Mouse (Mus musculus): ENCODE results near the gene Rnf8.

The Rnf8 gene

DNA sequence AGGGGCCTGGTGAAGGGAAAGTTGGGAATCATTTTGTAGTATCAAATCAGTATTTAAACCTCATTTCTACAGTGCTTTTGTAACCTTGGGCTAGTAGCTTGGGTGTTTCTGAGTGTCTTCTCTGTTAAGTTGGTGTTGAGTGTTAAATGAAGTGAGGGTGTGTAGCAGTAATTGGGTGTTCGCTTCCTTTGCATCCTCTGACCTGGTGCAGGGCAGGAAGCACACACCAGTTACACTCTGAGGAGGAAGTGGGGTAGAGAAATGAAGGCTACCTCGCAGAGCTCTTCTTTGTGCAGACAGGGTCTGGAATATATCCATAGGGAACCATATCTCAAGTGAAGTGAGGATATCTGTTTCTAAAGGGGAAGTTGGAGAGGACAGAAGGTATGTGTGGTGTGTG, 66.3 kb downstream of the Rnf8 start:
- no peak for DNase-seq (ENCODE audit: low spot score)

DNA sequence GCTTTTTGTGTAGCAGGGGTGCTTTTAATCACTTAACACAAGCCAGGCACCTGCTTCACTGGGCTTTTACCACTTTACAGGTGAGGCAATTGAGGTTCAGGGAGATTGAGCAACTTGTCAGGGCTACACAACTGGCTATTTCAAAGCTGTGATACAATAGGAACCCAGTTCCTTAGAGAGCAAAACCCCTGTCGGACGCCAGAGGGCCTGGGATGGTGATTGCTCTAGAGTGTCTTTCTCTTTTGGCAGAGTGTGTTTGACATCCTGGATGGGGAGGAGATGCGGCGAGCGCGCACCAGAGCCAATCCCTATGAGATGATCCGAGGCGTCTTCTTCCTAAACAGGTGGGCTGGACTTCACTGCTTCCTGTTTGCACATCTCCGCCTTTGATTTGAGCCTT, 67.1 kb downstream of the Rnf8 start:
- no peak for DNase-seq (ENCODE audit: low spot score)

DNA sequence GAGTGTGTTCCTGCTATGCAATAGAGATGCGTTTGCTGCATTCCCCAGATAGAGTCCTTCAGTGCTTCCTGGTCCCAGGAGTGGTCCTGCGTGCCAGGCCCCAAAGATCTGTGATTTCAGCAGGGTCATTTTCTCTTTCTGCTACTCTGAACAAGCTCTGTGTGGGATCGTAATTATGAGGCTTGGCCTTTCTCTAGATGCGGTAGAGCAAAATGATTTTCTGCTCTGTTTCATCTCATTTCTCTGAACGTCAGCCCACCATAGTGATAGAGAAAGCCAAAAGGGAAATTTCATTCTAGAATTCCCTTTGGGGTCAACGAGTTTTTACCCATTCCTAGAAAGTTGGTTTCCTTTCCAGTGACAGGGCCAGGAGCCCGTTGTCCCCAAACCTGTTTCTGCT, 67.7 kb downstream of the Rnf8 start:
- no peak for DNase-seq (ENCODE audit: low spot score)

DNA sequence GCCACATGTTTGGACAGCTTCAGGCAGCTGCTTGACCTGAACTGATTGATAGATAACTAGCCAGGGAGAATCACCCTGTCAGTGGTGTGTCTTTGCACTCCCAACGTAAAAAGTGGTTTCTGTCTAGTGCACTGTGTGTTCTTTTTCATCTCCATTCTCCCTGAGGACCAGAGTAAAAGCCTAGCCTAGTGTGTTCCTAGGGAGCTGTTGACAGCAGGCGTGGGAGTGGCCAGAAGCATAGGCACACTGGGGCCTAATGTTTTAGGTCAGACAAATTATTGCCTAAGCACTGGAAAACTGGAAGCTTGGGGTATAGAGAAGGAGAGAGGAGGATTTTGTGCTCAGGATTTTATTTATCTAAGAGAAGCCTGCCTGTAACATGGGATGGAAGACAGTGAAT, 68.5 kb downstream of the Rnf8 start:
- DNase-seq (ENCODE audit: low spot score), result no peak

DNA sequence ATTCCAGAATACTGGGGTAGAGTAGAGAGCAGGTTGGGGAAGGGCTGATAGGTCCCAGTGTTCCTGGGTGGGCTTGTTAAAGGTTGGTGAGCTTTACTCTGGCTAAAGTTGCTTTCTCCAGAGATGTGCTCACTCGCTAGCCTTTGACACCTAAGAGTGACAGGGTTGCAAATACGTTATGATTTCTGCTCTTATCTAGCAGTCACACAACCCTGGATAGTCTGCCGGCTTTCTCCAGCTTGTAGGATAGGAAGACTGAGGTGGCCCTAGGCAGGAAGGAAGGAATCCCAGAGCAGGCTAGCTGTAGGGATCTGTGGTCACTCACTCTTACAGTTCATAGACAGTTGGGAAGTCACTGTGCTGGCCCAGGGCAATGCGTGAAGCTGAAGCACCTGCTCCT, 69.7 kb downstream of the Rnf8 start:
- no peak for DNase-seq (ENCODE audit: low spot score)

DNA sequence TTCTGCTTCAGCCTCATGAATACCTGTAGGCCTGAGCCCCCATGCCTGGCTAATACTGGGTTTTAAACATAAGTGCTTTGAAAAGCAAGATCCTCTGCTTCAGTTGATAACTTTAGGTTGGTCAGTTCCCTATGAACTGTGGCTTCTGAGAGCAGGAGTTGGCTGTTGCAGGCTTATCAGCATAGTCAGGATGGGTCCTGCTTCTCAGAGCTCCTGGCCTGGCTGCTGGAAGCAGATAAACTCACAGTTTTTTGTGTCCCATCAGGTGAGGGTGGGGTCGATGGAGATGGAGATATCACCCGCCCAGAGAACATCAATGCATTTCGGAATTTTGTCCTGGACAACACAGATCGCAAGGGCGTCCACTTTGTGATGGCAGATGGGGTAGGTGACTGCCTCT, 72.2 kb downstream of the Rnf8 start:
- DNase-seq (ENCODE audit: low spot score), result no peak

DNA sequence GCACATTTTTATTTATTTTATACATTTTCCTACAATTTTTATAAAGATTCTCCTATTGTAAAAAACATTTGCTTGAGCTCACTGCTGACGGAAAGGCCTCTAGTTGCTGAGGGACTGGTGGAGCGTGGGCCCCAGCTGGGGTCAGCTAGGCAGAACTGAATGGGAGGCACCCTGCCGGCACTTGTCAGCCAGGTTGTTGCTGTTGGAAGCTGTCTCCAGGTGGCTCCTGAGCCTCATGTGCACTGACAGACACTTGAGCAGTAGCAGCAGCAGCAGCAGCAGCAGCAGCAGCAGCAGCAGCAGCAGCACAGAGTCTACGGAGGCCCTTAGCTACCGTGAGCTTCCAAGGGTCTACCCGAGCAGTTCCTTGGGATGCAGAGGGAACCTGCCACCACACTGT, 72.8 kb downstream of the Rnf8 start:
- no peak for DNase-seq (ENCODE audit: low spot score)

DNA sequence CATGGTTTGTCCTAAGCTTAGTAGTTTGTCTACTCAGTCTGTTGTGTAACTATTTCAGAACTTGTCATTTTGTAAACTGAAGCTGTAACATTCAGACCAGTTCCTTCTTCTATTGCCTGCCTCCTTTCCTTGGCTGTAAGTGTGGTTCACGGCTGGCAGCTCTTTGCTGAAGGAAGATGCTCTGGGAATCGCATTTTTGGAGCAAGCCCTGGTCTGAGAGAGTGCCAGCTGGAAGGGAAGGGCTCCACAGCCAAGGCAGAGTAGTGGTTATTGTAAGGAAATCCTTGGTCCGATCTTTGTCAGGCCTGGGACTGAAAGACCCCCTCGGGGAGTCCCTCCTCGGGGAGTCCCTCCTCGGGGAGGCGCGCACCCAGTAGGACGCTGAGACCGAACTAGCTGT, 74.0 kb downstream of the Rnf8 start:
- no peak for DNase-seq (ENCODE audit: low spot score)

DNA sequence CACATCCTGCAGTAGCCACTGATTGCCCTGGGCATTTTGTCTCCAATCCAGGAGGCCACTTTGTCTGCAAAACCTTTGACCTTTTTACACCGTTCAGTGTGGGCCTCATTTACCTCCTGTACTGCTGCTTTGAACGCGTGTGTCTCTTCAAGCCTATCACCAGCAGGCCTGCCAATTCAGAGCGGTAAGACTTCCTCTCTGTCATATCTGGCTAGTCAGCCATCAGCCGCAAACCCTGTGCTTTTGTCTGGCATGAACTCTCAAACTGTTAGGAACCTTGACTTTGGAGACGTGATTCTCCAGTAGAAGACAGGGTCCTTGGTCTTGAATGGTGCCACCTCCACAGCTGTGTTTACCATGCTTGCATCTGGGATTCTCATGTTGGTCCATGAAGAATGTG, 75.7 kb downstream of the Rnf8 start:
- no peak for DNase-seq (ENCODE audit: low spot score)

DNA sequence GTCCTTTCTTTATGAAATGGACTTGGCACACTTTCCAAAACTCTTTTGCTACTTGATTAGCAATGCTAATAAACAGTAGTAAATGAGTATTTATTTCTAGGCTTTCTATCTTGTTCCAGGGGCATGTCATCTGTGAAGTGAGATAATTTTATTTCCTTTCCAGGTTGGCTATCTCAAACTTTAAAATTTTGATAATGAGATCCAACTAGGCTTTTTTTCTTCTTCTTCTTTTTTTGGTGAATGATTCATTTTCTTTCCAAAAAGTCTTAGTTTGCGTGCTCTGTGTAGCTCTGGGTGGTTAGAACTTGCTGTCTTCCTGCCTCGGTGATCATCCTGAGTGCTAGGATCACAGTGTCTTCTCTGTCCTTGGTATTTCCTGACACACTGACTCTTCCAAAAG, 78.2 kb downstream of the Rnf8 start:
- DNase-seq (ENCODE audit: low spot score), result no peak

DNA sequence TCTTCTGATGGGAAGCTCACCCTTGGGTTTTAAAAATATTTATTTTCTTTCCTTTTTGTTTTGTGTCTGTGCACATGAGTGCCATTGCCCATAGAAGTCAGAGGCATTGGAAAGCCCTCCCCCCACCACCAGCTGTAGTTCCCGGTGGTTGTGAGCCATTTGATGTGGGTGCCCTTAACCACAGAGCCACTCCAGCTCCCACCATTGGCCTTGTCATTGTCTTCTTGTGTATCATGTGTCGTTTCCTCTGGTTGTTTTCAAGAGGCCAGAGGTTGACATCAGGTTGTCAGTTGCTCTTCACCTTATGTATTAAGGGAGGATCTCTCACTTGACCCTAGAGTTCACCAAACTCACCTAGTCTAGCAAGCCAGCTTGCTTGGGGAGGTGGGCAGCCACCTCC, 79.0 kb downstream of the Rnf8 start:
- no peak for DNase-seq (ENCODE audit: low spot score)

DNA sequence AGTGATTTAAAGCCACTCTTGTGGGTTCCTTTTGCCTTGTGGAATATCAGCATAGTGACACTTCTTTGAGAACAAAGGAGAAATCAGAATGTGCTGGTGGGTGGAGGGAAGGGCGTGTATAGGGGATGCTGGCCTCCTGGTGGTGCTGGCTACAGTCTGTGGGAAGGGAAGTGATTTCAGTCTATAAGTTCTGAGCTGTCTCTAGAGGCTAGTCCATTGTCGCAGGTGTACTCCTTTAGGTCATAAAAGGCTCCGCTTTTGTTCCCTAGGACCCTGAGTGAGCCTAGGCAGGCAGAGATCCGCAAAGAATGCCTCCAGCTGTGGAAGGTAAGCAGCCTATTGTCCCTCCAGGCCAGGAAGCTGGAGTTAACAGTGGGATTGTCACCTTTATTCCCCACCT, 79.9 kb downstream of the Rnf8 start:
- no peak for DNase-seq (ENCODE audit: low spot score)
